Mouse (Mus musculus): ENCODE results near the gene Gm8265. TPM values are rescaled to one million over a fixed set of nuclear protein-coding genes. Genes with fewer than 3 reads are reported as not detected.
"Not testable (repeated sequence)": the region's sequence is repeated elsewhere in the genome, so short reads cannot be mapped to it uniquely, and the experiment has no call there.

The Gm8265 gene
- not detected for polyA plus RNA-seq (2017; shearing (Covaris generic))

- not testable (repeated sequence) for ATAC-seq
These were observed at the start of gene Gm8265 for GRCm38 (mm10) chr14:5632928-5633327. Gene Gm8265 (minus strand): TSS chr14:5633028.

Other genes starting within 250 kb of the Gm8265 start
- gene Gm3500, start 244.0 kb downstream of the Gm8265 start, polyA plus RNA-seq (2017; shearing (Covaris generic)): 10 to 100 TPM in 1 of 3 experiments, 1 to 10 TPM in 2; 3.6 to 23.2 (median 8.7) TPM
- 1 to 10 TPM in 1 of 3 experiments, not detected in 2; 8.9 TPM for gene Gm3194, start 177.6 kb downstream of the Gm8265 start, polyA plus RNA-seq (2017; shearing (Covaris generic))
- not detected for gene Gm8246, start 155.2 kb downstream of the Gm8265 start, polyA plus RNA-seq (2017; shearing (Covaris generic))
- gene Gm3187, start 148.8 kb downstream of the Gm8265 start, polyA plus RNA-seq (2017; shearing (Covaris generic)): not detected
- gene Gm3488, start 131.4 kb downstream of the Gm8265 start, polyA plus RNA-seq (2017; shearing (Covaris generic)): 10 to 100 TPM in 1 of 3 experiments, 1 to 10 TPM in 2; 2.4 to 17.1 (median 8.5) TPM
- not detected for gene Gm3532, start 94.5 kb downstream of the Gm8265 start, polyA plus RNA-seq (2017; shearing (Covaris generic))
- not detected for gene Gm9603, start 54.4 kb upstream of the Gm8265 start, polyA plus RNA-seq (2017; shearing (Covaris generic))
- gene Gm3373, start 108.5 kb upstream of the Gm8265 start, polyA plus RNA-seq (2017; shearing (Covaris generic)): 1 to 10 TPM in 2 of 3 experiments, under 1 TPM in 1; 0.93 to 2.7 (median 1.2) TPM
- gene Gm3383, start 175.0 kb upstream of the Gm8265 start, polyA plus RNA-seq (2017; shearing (Covaris generic)): 10 to 100 TPM in 2 of 3 experiments, 1 to 10 TPM in 1; 2.7 to 14.0 (median 10.3) TPM
- not detected for gene Gm3424, start 197.3 kb upstream of the Gm8265 start, polyA plus RNA-seq (2017; shearing (Covaris generic))
- gene Gm8237, start 247.4 kb upstream of the Gm8265 start, polyA plus RNA-seq (2017; shearing (Covaris generic)): 1 to 10 TPM; 1.3 to 4.5 (median 1.4) TPM

Measured in inflammation-experienced regulatory T-cells, adult 6 months (primary cell).